Mouse (Mus musculus) adipocyte (in vitro differentiated cells): ENCODE measurements around the gene Pomt1.

ENCODE experiments used
- DNase-seq: peaks from one replicate; pipeline ENCODE4 v3.0.0-alpha.2; 2016; ENCODE audit warnings: low spot score

Pomt1 gene

GRCm38 (mm10) chr2:32235886-32236759 lies at the start of gene Pomt1:
TSS of gene Pomt1 (plus strand) at chr2:32236590.
- DNase-seq = peak; percentile 97

GRCm38 (mm10) chr2:32187019-32187551 lies 49.3 kb upstream of the Pomt1 start:
- DNase-seq = no peak

- no peak for DNase-seq
Measured at GRCm38 (mm10) chr2:32187649-32188048, 48.7 kb upstream of the Pomt1 start.

- no peak for DNase-seq
Measured at GRCm38 (mm10) chr2:32189060-32189681, 47.2 kb upstream of the Pomt1 start.

GRCm38 (mm10) chr2:32190620-32191019 lies 45.8 kb upstream of the Pomt1 start:
- DNase-seq = peak; percentile 20

- DNase-seq = peak; percentile 68
Measured at GRCm38 (mm10) chr2:32191872-32192507, 44.4 kb upstream of the Pomt1 start.

GRCm38 (mm10) chr2:32198977-32199376 lies 37.4 kb upstream of the Pomt1 start:
- DNase-seq = no peak

- DNase-seq = no peak
Measured at GRCm38 (mm10) chr2:32200033-32200432, 36.4 kb upstream of the Pomt1 start.

GRCm38 (mm10) chr2:32200712-32201111 lies 35.7 kb upstream of the Pomt1 start:
- DNase-seq = no peak

- DNase-seq = peak; percentile 43
Measured at GRCm38 (mm10) chr2:32201527-32201926, 34.9 kb upstream of the Pomt1 start.

GRCm38 (mm10) chr2:32203853-32204252 lies 32.5 kb upstream of the Pomt1 start:
- DNase-seq = no peak

GRCm38 (mm10) chr2:32207682-32208081 lies 28.7 kb upstream of the Pomt1 start:
- no peak for DNase-seq

- no peak for DNase-seq
Measured at GRCm38 (mm10) chr2:32211689-32212088, 24.7 kb upstream of the Pomt1 start.

- no peak for DNase-seq
Measured at GRCm38 (mm10) chr2:32213000-32213399, 23.4 kb upstream of the Pomt1 start.

- DNase-seq = no peak
Measured at GRCm38 (mm10) chr2:32215576-32215975, 20.8 kb upstream of the Pomt1 start.

- no peak for DNase-seq
Measured at GRCm38 (mm10) chr2:32216506-32216905, 19.9 kb upstream of the Pomt1 start.

- DNase-seq = no peak
Measured at GRCm38 (mm10) chr2:32217656-32218055, 18.7 kb upstream of the Pomt1 start.

- DNase-seq = no peak
Measured at GRCm38 (mm10) chr2:32218113-32218512, 18.3 kb upstream of the Pomt1 start.

- no peak for DNase-seq
Measured at GRCm38 (mm10) chr2:32218541-32219334, 17.7 kb upstream of the Pomt1 start.

GRCm38 (mm10) chr2:32219501-32219900 lies 16.9 kb upstream of the Pomt1 start:
- DNase-seq = no peak

GRCm38 (mm10) chr2:32220021-32220420 lies 16.4 kb upstream of the Pomt1 start:
- no peak for DNase-seq

GRCm38 (mm10) chr2:32220969-32221368 lies 15.4 kb upstream of the Pomt1 start:
- DNase-seq = no peak
